Mouse (Mus musculus): ENCODE results near the gene Khdc4. TPM values are rescaled to one million over a fixed set of nuclear protein-coding genes. Genes with fewer than 3 reads are reported as not detected.

Khdc4 gene
- polyA plus RNA-seq, 1 experiment, result 0.37 TPM

DNA sequence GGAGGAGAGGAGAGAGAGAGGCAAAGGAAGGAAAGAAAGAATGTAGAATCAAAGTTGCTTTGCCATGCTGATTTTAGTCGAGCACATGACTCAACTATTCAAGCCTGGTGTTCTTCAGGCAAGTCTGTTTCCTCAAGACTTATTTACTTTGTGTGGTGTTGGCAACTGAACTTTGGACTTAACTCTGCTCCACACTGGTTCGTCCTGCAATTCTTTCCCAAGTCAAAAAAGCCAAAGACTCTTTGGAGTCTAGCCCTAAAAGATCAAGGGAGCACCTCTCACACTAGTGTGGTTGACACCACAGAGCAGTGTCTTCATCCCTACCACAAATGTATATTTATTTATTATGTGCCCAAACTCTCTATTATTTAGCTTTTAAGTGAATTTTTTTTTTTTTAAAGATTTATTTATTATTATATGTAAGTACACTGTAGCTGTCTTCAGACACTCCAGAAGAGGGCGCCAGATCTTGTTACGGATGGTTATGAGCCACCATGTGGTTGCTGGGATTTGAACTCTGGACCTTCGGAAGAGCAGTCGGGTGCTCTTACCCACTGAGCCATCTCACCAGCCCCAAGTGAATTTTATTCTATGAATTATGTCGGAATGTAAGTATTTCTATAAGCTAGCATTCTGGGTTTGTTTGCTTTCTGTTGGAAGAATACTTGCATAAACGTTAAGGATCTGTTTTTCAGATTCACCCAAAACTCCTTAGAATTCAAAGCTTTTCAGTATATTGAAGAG, 1.2 kb upstream of the Khdc4 start:
- H3K9me3 ChIP-seq (ENCODE audit: control insufficient read depth, low read length), result no peaks in the 10 kb centered on the region
- H3K4me3 ChIP-seq (replicated peaks), result peak overlapping the region; percentile 87
- peaks cover 25% of the 10 kb centered on the region for H3K36me3 ChIP-seq (ENCODE audit: control insufficient read depth)
- H3K27me3 ChIP-seq (ENCODE audit: control insufficient read depth), result no peaks in the 10 kb centered on the region
- H3K4me1 ChIP-seq (ENCODE audit: control insufficient read depth), result peaks cover 28% of the 10 kb centered on the region
- no peak for TF ChIP-seq GATA1 (IDR thresholded peaks at IDR 0.05; ENCODE audit: low read length)
- no peak for TF ChIP-seq TAL1 (IDR thresholded peaks at IDR 0.05; ENCODE audit: low read length)

DNA sequence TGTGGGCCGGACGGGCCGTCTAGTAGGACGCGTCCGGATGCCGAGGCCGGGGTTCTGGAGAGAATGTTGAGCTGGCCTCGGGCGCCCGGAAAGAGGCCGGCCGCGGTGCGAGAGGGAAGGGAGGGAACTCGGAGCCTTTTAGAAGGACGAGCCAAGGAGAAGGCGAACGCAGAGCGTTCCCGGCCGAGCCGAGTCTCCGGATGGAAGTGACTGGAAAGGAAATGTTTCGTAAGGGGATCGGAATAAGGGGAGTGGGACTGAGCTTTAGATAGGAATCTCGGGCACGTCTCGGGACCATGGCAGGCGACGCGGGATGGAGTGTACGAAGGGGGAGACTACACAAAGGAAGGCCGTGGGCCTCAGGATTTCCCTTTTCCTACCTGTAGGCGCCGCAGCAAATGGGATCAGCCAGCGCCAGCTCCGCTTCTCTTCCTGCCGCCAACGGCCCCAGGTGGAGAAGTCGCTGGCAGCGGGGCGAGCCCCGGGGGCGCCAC, 402 bp downstream of the Khdc4 start:
- Histone ChIP-seq H3K27me3 (ENCODE audit: control insufficient read depth) (no peaks in the 10 kb centered on the region), H3K4me3 (replicated peaks) (peak overlapping the region; percentile 87), H3K36me3 (ENCODE audit: control insufficient read depth) (peaks cover 41% of the 10 kb centered on the region), H3K9me3 (ENCODE audit: control insufficient read depth, low read length) (no peaks in the 10 kb centered on the region), H3K4me1 (ENCODE audit: control insufficient read depth) (peaks cover 28% of the 10 kb centered on the region)
- TF ChIP-seq GATA1 (IDR thresholded peaks at IDR 0.05; ENCODE audit: low read length) (no peak), TAL1 (IDR thresholded peaks at IDR 0.05; ENCODE audit: low read length) (no peak)

DNA sequence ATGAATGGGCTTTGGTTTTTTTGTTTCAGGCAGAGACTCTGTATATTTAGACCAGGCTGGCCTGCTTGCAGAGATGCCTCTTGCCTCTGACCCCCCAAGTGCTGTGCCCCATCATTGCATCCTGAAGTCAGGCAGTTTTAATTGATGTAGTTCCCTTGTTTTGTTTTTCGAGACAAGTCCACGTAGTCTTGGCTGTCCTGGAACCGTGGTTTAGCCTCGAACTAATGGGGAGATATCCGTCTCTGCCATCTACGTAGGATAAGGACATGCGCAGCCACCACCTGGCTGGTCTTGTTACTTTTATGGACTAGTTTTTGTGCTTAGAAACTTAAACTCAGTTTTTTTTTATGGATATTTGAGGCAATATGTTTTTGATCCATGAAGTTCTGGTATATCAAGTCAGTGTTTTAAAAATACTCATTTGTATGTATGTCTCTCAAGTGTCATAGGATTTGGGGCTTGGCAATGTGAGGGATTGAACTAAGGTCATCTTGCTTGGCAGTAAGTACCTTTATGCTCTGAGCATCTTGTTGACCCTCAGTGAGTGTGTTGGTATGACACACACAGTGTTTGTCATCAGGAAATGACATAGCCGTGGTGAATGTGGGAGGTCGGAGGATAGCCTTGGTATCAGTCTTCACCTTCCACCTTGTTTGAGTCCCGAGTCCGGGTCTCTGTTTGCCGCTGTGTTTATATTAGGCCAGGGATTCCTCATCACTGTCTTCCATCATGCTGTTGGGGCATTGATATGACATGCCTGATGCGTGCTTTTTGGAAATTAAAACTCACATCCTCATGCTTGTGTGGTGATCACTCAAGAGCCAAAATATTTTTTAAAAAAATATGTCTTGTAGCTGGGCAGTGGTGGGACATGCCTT, 1.4 kb downstream of the Khdc4 start:
- Histone ChIP-seq H3K4me1 (ENCODE audit: control insufficient read depth) (peaks cover 28% of the 10 kb centered on the region), H3K4me3 (replicated peaks) (peak overlapping the region; percentile 87), H3K27me3 (ENCODE audit: control insufficient read depth) (no peaks in the 10 kb centered on the region), H3K9me3 (ENCODE audit: control insufficient read depth, low read length) (no peaks in the 10 kb centered on the region), H3K36me3 (ENCODE audit: control insufficient read depth) (peaks cover 50% of the 10 kb centered on the region)
- no peak for TF ChIP-seq GATA1 (IDR thresholded peaks at IDR 0.05; ENCODE audit: low read length)
- TF ChIP-seq TAL1 (IDR thresholded peaks at IDR 0.05; ENCODE audit: low read length), result no peak

DNA sequence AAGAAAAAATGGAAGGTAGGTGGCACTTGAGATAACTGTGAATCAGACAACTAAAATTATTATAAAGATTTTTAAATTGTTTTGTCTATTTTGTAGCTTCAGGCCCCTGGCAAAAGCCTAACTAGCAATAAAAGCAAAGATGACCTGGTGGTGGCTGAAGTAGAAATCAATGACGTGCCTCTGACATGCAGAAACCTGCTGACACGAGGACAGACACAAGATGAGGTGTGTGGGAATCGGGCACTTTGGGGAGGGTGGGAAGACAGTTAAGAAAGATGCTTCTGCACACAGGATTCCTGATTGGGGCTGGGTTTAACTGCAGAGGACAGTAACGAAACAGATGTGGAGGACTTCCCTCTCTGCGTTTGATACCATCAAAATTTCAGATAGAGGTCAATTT, 3.5 kb downstream of the Khdc4 start:
- Histone ChIP-seq H3K4me3 (replicated peaks) (no peak overlapping the region), H3K36me3 (ENCODE audit: control insufficient read depth) (peaks cover 70% of the 10 kb centered on the region), H3K9me3 (ENCODE audit: control insufficient read depth, low read length) (no peaks in the 10 kb centered on the region), H3K4me1 (ENCODE audit: control insufficient read depth) (peaks cover 24% of the 10 kb centered on the region), H3K27me3 (ENCODE audit: control insufficient read depth) (no peaks in the 10 kb centered on the region)
- TF ChIP-seq TAL1 (IDR thresholded peaks at IDR 0.05; ENCODE audit: low read length) (no peak), GATA1 (IDR thresholded peaks at IDR 0.05; ENCODE audit: low read length) (no peak)

DNA sequence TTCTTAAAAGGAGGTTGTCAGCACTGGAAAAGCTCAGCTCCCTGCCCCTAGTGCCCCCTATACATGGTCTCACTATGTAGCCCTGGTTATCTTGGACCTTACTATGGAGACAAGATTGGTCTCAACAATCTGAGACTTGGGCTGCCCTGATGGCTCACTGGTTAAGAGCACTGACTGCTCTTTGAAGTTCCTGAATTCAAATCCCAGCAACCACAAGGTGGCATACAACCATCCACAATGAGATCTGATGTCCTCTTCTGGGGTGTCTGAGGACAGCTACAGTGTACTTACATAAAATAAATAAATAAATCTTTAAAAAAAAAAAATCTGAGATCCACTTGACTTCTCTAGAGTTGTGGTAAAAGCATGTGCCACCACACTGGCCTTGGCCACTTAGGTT, 9.9 kb downstream of the Khdc4 start:
- Histone ChIP-seq H3K36me3 (ENCODE audit: control insufficient read depth) (peaks cover 98% of the 10 kb centered on the region), H3K4me3 (replicated peaks) (no peak overlapping the region), H3K4me1 (ENCODE audit: control insufficient read depth) (no peaks in the 10 kb centered on the region), H3K9me3 (ENCODE audit: control insufficient read depth, low read length) (no peaks in the 10 kb centered on the region), H3K27me3 (ENCODE audit: control insufficient read depth) (no peaks in the 10 kb centered on the region)
- TF ChIP-seq GATA1 (IDR thresholded peaks at IDR 0.05; ENCODE audit: low read length) (no peak), TAL1 (IDR thresholded peaks at IDR 0.05; ENCODE audit: low read length) (no peak)

DNA sequence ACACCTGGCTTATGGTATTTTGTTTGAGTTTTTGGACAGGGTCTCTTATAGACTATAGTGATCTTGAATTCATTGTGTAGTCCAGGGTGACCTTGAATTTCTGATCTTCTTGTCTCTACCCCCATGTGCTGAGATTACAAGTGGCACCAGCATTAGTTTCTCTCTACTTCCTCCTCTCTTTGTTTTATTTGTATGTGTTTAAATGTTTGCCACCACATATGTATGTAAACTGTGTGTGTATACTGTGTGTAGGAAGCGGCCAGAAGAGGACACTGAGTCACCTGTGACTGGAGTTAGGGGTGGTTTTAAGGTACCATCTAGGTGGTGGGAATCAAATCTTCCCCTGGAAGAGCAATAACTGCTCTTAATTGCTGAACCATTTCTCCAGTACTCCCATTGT, 12.4 kb downstream of the Khdc4 start:
- Histone ChIP-seq H3K9me3 (ENCODE audit: control insufficient read depth, low read length) (no peaks in the 10 kb centered on the region), H3K4me1 (ENCODE audit: control insufficient read depth) (no peaks in the 10 kb centered on the region), H3K27me3 (ENCODE audit: control insufficient read depth) (no peaks in the 10 kb centered on the region), H3K4me3 (replicated peaks) (no peak overlapping the region), H3K36me3 (ENCODE audit: control insufficient read depth) (peaks cover 97% of the 10 kb centered on the region)
- TF ChIP-seq GATA1 (IDR thresholded peaks at IDR 0.05; ENCODE audit: low read length) (no peak), TAL1 (IDR thresholded peaks at IDR 0.05; ENCODE audit: low read length) (no peak)

DNA sequence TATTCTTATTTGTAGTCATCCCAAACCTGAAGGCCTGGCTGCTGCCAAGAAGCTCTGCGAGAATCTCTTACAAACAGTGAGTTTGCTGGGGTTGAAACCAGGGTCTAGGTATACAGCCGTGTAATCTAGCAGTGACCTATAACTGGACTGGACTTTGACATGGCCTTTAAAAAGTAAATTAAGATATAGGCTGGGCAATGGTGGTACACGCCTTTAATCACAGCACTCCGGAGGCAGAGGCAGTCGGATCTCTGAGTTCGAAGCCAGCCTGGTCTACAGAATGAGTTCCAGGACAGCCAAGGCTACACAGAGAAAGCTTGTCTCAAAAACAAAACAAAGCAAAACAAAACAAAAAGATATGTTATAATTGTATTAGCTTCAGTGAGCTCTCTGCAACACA, 13.2 kb downstream of the Khdc4 start:
- TF ChIP-seq TAL1 (IDR thresholded peaks at IDR 0.05; ENCODE audit: low read length), result no peak
- H3K27me3 ChIP-seq (ENCODE audit: control insufficient read depth), result no peaks in the 10 kb centered on the region
- no peak overlapping the region for H3K4me3 ChIP-seq (replicated peaks)

DNA sequence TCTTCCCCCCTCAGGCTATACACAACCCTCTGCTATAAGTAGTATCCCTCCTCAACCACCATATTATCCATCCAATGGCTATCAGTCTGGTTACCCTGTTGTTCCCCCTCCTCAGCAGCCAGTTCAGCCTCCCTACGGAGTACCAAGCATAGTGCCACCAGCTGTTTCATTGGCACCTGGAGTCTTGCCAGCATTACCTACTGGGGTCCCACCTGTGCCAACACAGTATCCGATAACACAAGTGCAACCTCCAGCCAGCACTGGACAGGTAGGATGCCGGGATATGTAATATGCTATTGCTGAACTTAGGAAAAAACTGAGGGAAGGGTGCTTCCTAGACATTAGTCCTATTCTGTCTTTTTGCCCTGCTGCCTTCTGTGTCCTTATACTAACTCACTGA, 14.6 kb downstream of the Khdc4 start:
- peaks cover 98% of the 10 kb centered on the region for H3K36me3 ChIP-seq (ENCODE audit: control insufficient read depth)
- TF ChIP-seq TAL1 (IDR thresholded peaks at IDR 0.05; ENCODE audit: low read length) (no peak), GATA1 (IDR thresholded peaks at IDR 0.05; ENCODE audit: low read length) (no peak)
- no peaks in the 10 kb centered on the region for H3K27me3 ChIP-seq (ENCODE audit: control insufficient read depth)
- H3K4me1 ChIP-seq (ENCODE audit: control insufficient read depth), result no peaks in the 10 kb centered on the region
- no peak overlapping the region for H3K4me3 ChIP-seq (replicated peaks)
- no peaks in the 10 kb centered on the region for H3K9me3 ChIP-seq (ENCODE audit: control insufficient read depth, low read length)

More for the DNA sequence above, 13.2 kb downstream of the Khdc4 start:
- H3K36me3 ChIP-seq (ENCODE audit: control insufficient read depth), result peaks cover 97% of the 10 kb centered on the region
- no peaks in the 10 kb centered on the region for H3K9me3 ChIP-seq (ENCODE audit: control insufficient read depth, low read length)
- H3K4me1 ChIP-seq (ENCODE audit: control insufficient read depth), result no peaks in the 10 kb centered on the region

DNA sequence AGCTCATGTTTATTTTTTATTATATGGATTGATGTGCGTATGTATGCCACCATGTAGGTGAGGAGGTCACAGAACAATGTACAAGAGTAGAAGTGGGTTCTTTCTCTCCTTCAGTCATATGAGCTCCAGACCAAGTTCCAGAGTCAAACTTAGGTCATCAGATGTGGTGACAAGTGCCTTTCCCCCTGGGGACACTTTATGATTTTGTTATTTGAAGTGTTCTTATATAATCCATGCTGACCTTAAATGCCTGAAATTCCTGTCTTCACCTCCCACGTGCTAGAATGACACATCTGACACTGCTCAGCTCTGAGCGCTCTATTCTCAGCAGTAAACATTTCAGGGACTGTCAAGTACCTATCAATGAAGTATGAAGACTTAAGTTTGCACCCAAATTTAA, 15.6 kb downstream of the Khdc4 start:
- Histone ChIP-seq H3K36me3 (ENCODE audit: control insufficient read depth) (peaks cover 97% of the 10 kb centered on the region), H3K9me3 (ENCODE audit: control insufficient read depth, low read length) (no peaks in the 10 kb centered on the region), H3K4me1 (ENCODE audit: control insufficient read depth) (no peaks in the 10 kb centered on the region), H3K27me3 (ENCODE audit: control insufficient read depth) (no peaks in the 10 kb centered on the region), H3K4me3 (replicated peaks) (no peak overlapping the region)
- TF ChIP-seq TAL1 (IDR thresholded peaks at IDR 0.05; ENCODE audit: low read length) (no peak), GATA1 (IDR thresholded peaks at IDR 0.05; ENCODE audit: low read length) (no peak)

All from erythroblast, embryonic 14.5 days (primary cell).